Mouse (Mus musculus) forebrain, embryonic 14.5 days (tissue): ENCODE results near the gene Epha4. TPM values are rescaled to one million over a fixed set of nuclear protein-coding genes. Genes with fewer than 3 reads are reported as not detected.
A peak's percentile ranks its signal among the peaks of the same experiment; 100 is the strongest.

ENCODE experiments used
- ATAC-seq: fragments of 200-750 bp; cut with Nextera tagmentation; 2 replicates; pipeline ENCODE4 v1.8.0; 2017; ENCODE audit warnings: mild to moderate bottlenecking, moderate library complexity
- DNase-seq: peaks from one replicate; pipeline ENCODE4 v3.0.0-alpha.2; 2015; ENCODE audit warnings: low spot score
- H3K27ac ChIP-seq: fragments of 300-500 bp; sonication (generic); 2 replicates; pipeline ENCODE4 v1.5.1; 2014; ENCODE audit warnings: low read depth, mild to moderate bottlenecking, control low read depth, low read length, moderate library complexity
- H3K27me3 ChIP-seq: fragments of 300-500 bp; sonication (generic); replicated peaks from 2 replicates; pipeline ENCODE4 v1.6.1; 2014; ENCODE audit warnings: low read length, control low read depth, mixed read lengths; ENCODE audit not compliant: control insufficient read depth, insufficient read depth
- H3K36me3 ChIP-seq: fragments of 300-500 bp; sonication (generic); 2 replicates; pipeline ENCODE4 v1.6.1; 2014; ENCODE audit warnings: low read length, control low read depth; ENCODE audit not compliant: control insufficient read depth, insufficient read depth
- H3K4me1 ChIP-seq: fragments of 300-500 bp; sonication (generic); 2 replicates; pipeline ENCODE4 v1.6.1; 2014; ENCODE audit warnings: antibody characterized with exemption, low read length, control low read depth; ENCODE audit not compliant: control insufficient read depth, insufficient read depth
- H3K4me2 ChIP-seq: fragments of 300-500 bp; sonication (generic); 2 replicates; pipeline ENCODE4 v1.6.1; 2014; ENCODE audit warnings: mild to moderate bottlenecking, control low read depth, low read length
- H3K4me3 ChIP-seq: fragments of 300-500 bp; sonication (generic); 2 replicates; pipeline ENCODE4 v1.5.1; 2014; ENCODE audit warnings: low read depth, low read length, control low read depth
- H3K9ac ChIP-seq: fragments of 300-500 bp; sonication (generic); 2 replicates; pipeline ENCODE4 v1.6.1; 2014; ENCODE audit warnings: mild to moderate bottlenecking, low read length, control low read depth, moderate library complexity
- H3K9me3 ChIP-seq: fragments of 300-500 bp; sonication (generic); replicated peaks from 2 replicates; pipeline ENCODE4 v1.6.1; 2016; ENCODE audit warnings: low read length, control low read depth, mixed read lengths; ENCODE audit not compliant: control insufficient read depth
- WGBS: fragments of 180-500 bp; shearing (Covaris S2); extraction: QIAGEN DNeasy Blood & Tissue Kit; methylation state at CpG from one replicate; pipeline ENCODE4 v1.1.7; 2014; 5-methylcytosine and 5-hydroxymethylcytosine counted together
- polyA plus RNA-seq: library from polyadenylated mRNA; unstranded; fragments of >200 nt; fragmentation: Nextera tagmentation; extraction: Ambion mirVana; gene quantifications from 2 replicates; pipeline ENCODE4 v1.2.1, GENCODE M21; 2014

The Epha4 gene
- polyA plus RNA-seq, 1 experiment from 2014 or later: 85.7 TPM

DNA sequence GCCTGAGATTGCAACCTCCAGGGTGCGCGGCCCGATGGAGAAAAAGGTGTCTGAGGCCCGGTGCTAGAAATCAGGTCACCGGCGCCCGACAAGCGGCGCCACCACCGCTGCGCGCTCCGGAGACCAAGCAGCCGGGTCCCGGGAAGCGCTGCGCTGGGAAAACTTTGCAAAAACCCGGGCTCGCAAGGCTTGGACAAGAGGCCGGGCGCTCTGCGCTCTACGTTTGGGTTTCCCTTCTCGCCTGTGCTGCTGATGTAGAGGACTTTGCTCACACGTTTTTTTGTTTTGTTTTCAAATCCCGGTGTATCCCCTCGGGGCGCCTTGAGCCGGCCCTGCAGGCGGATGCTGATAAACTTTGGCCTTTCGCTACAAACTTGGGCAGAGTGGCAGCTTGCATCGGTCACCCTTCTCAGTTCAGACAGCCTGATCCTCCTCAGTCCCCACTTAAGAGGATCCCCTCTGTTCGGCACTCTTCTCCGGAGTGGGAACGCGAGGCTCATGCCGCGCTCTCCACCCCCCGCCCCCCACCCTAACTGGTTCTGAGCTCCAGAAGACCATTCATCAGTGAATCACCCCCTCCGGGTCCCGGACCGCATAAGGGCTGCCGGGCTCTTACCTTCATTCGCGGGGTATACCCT lies 444 bp downstream of the Epha4 start:
- H3K4me1 ChIP-seq: peaks cover 13% of the 10 kb centered on the region; the same call in 1 of the 2 replicates
- no peaks in the 10 kb centered on the region for H3K27me3 ChIP-seq
- H3K9ac ChIP-seq: peak overlapping the region; percentile 91
- WGBS: under 1% methylated on average over 45 of the region's 45 CpGs
- peak overlapping the region; percentile 88 for H3K4me2 ChIP-seq
- H3K36me3 ChIP-seq: peaks cover 4% of the 10 kb centered on the region; the same call in 1 of the 2 replicates
- H3K4me3 ChIP-seq: peak overlapping the region; percentile 76
- H3K9me3 ChIP-seq: no peaks in the 10 kb centered on the region
- ATAC-seq: peak; percentile 27
- H3K27ac ChIP-seq: peak overlapping the region; percentile 96
- peak; percentile 66 for DNase-seq

DNA sequence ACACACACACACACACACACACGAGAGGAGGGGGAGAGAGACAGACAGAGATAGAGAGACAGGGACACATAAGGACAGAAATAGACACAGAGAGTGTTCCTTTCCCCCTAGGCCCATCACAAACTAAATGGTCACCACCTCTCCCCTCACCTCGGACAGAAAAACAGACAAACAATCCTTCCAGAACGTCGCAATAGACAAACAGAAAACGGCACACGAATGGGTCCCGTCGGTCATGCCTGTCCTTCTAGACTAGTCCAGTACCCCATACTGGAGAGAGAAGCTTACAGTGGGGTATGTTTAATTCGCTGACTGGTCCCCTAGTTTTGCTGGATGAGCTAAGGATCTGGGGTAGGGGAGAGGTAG lies 946 bp downstream of the Epha4 start:
- H3K27me3 ChIP-seq: no peaks in the 10 kb centered on the region
- peaks cover 18% of the 10 kb centered on the region; the same call in 1 of the 2 replicates for H3K4me1 ChIP-seq
- ATAC-seq (no peak), DNase-seq (no peak)
- WGBS: under 1% methylated on average over 9 of the region's 9 CpGs
- no peaks in the 10 kb centered on the region for H3K9me3 ChIP-seq
- peak overlapping the region; percentile 91 for H3K9ac ChIP-seq
- H3K36me3 ChIP-seq: peaks cover 5% of the 10 kb centered on the region
- H3K4me3 ChIP-seq: peak overlapping the region; percentile 76
- H3K27ac ChIP-seq: peak overlapping the region; percentile 96
- peak overlapping the region; percentile 88 for H3K4me2 ChIP-seq

DNA sequence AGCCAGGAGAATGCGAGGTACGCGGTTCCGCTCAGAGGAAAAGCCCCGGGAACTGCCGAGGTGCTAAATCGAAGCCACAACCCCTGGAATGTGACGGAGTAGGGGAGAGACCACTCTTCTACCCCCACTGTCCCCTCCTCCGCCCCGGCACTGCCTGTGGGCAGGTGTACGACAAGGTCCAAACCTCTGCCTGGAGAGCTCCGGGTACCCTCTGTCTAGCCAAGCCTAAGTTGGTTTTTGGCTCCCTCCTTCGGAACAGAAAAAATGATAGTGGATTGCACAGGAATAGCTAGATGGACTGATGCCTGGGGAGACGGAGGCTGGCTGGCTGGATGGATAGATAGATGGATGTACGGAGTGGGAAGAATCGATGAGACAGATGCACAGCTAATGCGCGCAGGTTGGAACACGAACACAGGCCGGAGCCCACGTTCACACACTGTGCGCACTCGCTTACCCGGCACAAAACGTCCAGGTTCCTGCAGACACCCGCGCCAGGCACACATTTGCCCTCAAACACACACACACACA lies 1.4 kb downstream of the Epha4 start:
- DNase-seq (peak; percentile 86), ATAC-seq (peak; percentile 13; the same call in 1 of the 2 replicates)
- Histone ChIP-seq H3K27ac (peak overlapping the region; percentile 96), H3K9ac (peak overlapping the region; percentile 91), H3K36me3 (peaks cover 9% of the 10 kb centered on the region), H3K27me3 (no peaks in the 10 kb centered on the region), H3K9me3 (no peaks in the 10 kb centered on the region), H3K4me2 (peak overlapping the region; percentile 88), H3K4me3 (peak overlapping the region; percentile 76), H3K4me1 (peaks cover 22% of the 10 kb centered on the region)
- WGBS: 1% methylated on average over 27 of the region's 27 CpGs

DNA sequence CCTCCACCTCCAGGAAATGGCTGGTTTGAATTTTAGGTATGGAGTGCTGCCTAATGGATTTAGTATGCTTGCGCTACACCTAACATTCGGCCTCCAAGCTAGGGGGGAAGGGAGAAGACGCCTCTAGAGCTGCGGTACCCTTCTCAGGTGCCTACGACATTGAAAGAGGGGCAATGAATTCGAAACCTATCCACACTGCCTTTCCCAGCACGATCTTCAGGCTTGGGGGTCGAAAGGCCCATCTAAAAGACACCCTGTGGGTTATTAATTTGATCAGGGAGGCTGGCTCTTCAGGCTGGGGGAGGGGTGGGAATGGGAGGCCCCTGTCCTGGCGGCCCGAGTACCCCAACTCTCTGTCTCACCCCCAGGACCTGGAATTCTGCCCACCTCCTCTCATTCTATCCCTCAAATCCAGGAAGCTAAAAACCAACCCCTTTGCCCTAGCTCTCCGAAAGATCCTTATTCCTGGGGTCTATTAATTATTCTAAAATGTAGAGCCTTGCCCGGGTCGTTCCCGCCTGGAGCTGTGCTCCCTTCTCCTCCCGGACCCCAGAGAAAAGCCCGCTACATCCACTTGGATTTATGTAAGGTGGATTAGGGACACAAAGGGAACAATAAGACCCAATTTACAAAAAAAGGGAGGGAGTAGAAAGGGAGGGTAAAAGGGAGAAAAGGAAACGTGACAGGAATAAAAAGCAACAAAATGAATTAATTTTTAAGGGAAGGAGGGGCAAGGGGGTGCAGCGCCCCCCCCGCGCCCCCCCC lies 2.3 kb downstream of the Epha4 start:
- H3K4me1 ChIP-seq: peaks cover 28% of the 10 kb centered on the region

DNA sequence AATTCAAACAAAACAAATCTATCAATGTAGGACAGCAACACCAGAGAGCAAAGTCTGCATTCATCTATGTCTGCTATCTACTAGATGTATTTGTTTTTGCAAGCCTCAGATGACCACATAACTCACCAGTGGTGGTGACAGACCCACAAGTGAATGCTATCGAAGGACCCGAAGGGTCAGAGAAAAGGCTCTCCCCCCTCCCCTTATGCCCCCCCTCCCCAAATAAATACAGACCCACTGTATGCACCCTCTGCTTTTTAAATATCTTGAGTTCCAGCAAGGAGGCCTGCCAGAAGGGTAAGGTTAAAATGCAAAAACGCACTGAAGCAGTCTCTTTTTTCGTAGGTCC lies 2.9 kb downstream of the Epha4 start:
- Histone ChIP-seq H3K4me2 (peak overlapping the region; percentile 88), H3K9ac (peak overlapping the region; percentile 91), H3K27me3 (no peaks in the 10 kb centered on the region), H3K4me3 (peak overlapping the region; percentile 76), H3K36me3 (peaks cover 11% of the 10 kb centered on the region), H3K4me1 (peaks cover 29% of the 10 kb centered on the region), H3K9me3 (no peaks in the 10 kb centered on the region), H3K27ac (peak overlapping the region; percentile 96)
- WGBS: 2% methylated on average over 4 of the region's 4 CpGs
- DNase-seq (no peak), ATAC-seq (no peak)

More for the DNA sequence above, 2.3 kb downstream of the Epha4 start:
- no peaks in the 10 kb centered on the region for H3K9me3 ChIP-seq
- H3K27me3 ChIP-seq: no peaks in the 10 kb centered on the region
- peak overlapping the region; percentile 88 for H3K4me2 ChIP-seq
- H3K27ac ChIP-seq: peak overlapping the region; percentile 96
- WGBS: 1% methylated on average over 20 of the region's 20 CpGs
- peak; percentile 88 for DNase-seq
- ATAC-seq: peak; percentile 10; the same call in 1 of the 2 replicates
- H3K36me3 ChIP-seq: peaks cover 9% of the 10 kb centered on the region
- H3K4me3 ChIP-seq: peak overlapping the region; percentile 76
- peak overlapping the region; percentile 91 for H3K9ac ChIP-seq

DNA sequence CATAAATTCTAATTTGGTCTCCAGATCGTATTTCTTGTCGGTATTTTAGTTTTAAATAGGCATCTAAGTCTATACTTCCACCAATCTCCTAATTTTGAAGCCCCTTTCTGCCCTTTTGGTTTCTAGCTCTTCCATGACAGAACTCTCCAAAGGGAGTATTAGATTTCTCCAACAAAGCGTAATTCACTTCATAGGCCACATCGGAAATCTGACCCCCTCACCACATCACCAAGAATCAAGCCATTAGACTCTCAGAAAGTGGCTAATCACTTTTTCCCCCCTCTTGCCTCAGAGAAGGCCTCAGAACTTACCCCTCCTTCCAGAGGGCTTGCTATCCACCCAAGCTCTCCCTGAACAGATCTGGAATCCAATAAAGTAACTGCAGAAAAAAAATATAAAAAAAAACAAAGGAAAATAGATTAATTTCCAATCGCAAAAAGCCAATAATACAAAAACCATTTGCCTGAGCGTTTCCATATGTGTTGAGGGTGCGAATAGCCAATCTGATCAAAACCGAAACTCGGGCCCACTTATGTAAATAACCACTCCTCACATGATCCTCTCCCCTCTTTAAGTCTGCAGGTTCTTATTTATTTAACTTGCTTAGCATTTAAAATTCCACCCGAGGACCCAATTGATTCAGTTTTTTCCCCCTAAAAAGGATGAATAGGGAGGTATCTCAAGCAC lies 3.4 kb downstream of the Epha4 start:
- Histone ChIP-seq H3K36me3 (peaks cover 17% of the 10 kb centered on the region), H3K4me1 (peaks cover 33% of the 10 kb centered on the region), H3K9me3 (no peaks in the 10 kb centered on the region), H3K9ac (peak overlapping the region; percentile 91), H3K4me3 (peak overlapping the region; percentile 76), H3K27ac (peak overlapping the region; percentile 96; the same call in 1 of the 2 replicates), H3K4me2 (peak overlapping the region; percentile 88), H3K27me3 (no peaks in the 10 kb centered on the region)
- WGBS: 11% methylated on average over 10 of the region's 10 CpGs
- DNase-seq (no peak), ATAC-seq (no peak)

DNA sequence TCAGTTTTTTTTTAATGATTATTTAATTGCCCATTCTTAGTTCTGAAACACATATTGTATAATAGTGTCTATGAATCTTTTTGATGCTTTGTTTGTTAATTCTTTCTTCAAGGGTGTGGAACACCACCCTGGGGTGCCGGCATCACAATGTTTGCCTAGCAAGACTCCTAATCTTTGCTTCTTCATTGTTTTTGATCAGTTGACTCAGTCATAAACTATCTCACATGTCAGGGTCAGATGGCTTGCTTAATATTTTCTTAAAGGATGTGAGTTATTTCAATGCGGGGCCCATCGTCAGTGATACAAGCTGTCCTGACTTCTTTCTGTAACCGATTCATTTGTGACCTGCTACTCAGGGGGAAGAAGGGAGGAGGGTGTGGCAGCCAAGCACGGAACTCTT lies 4.3 kb downstream of the Epha4 start:
- Histone ChIP-seq H3K27me3 (no peaks in the 10 kb centered on the region), H3K4me1 (peaks cover 39% of the 10 kb centered on the region), H3K9me3 (no peaks in the 10 kb centered on the region), H3K27ac (peak overlapping the region; percentile 6; the same call in 1 of the 2 replicates), H3K4me3 (peak overlapping the region; percentile 76), H3K9ac (peak overlapping the region; percentile 91), H3K36me3 (peaks cover 18% of the 10 kb centered on the region), H3K4me2 (peak overlapping the region; percentile 88)
- WGBS: 28% methylated on average over 5 of the region's 5 CpGs
- ATAC-seq (no peak), DNase-seq (no peak)

DNA sequence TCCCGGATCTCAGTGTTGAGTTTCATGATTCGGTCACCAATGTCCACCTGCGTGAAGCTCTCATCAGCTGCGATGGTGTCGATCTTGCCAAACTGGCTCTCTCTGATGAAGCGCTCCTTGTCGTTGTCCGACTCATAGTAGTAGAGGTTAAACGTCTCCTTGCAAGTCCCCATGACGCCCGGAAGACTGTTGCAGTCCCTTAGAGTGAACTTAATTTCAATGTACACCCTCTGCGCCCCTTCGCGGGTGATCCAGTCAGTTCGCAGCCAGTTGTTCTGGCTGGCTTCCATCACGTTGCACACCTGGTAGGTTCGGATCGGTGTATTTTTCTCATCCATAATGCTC lies 8.1 kb downstream of the Epha4 start:
- Histone ChIP-seq H3K4me2 (peak overlapping the region; percentile 62), H3K36me3 (peaks cover 30% of the 10 kb centered on the region), H3K4me3 (peak overlapping the region; percentile 23), H3K4me1 (peaks cover 74% of the 10 kb centered on the region), H3K27me3 (no peaks in the 10 kb centered on the region), H3K9ac (peak overlapping the region; percentile 21; the same call in 1 of the 2 replicates), H3K9me3 (no peaks in the 10 kb centered on the region), H3K27ac (peak overlapping the region; percentile 73; the same call in 1 of the 2 replicates)
- DNase-seq (peak; percentile 35), ATAC-seq (no peak)
- WGBS: 51% methylated on average over 18 of the region's 18 CpGs
